Mouse (Mus musculus) lung, postnatal 0 days (tissue): ENCODE measurements around the gene Cox4i1. TPM values are rescaled to one million over a fixed set of nuclear protein-coding genes. Genes with fewer than 3 reads are reported as not detected.

Source experiments
- ATAC-seq: fragments of 200-750 bp; cut with Nextera tagmentation; 2 replicates; pipeline ENCODE4 v1.8.0; 2017; ENCODE audit warnings: moderate library complexity
- DNase-seq: peaks from one replicate; pipeline ENCODE4 v3.0.0-alpha.2; 2016; ENCODE audit warnings: low spot score
- H3K27ac ChIP-seq: fragments of 300-500 bp; sonication (generic); 2 replicates; pipeline ENCODE4 v1.5.1; 2014; ENCODE audit warnings: antibody characterized with exemption, mild to moderate bottlenecking, low read length, mixed read lengths
- H3K27me3 ChIP-seq: fragments of 300-500 bp; sonication (generic); replicated peaks from 2 replicates; pipeline ENCODE4 v1.6.1; 2014; ENCODE audit warnings: low read length, mixed read lengths; ENCODE audit not compliant: insufficient read depth
- H3K36me3 ChIP-seq: fragments of 300-500 bp; sonication (generic); 2 replicates; pipeline ENCODE4 v1.6.1; 2014; ENCODE audit warnings: low read length, mixed read lengths; ENCODE audit not compliant: insufficient read depth
- H3K4me1 ChIP-seq: fragments of 300-500 bp; sonication (generic); 2 replicates; pipeline ENCODE4 v1.6.1; 2014; ENCODE audit warnings: antibody characterized with exemption, low read depth, low read length, mixed read lengths; ENCODE audit not compliant: insufficient read depth
- H3K4me2 ChIP-seq: fragments of 300-500 bp; sonication (generic); replicated peaks from 2 replicates; pipeline ENCODE4 v1.6.1; 2014; ENCODE audit warnings: low read depth, mild to moderate bottlenecking, low read length, moderate library complexity, mixed read lengths
- H3K4me3 ChIP-seq: fragments of 300-500 bp; sonication (generic); 2 replicates; pipeline ENCODE4 v1.5.1; 2014; ENCODE audit warnings: low read depth, low read length
- H3K9ac ChIP-seq: fragments of 300-500 bp; sonication (generic); replicated peaks from 2 replicates; pipeline ENCODE4 v1.6.1; 2014; ENCODE audit warnings: low read depth, mild to moderate bottlenecking
- H3K9me3 ChIP-seq: fragments of 300-500 bp; sonication (generic); 2 replicates; pipeline ENCODE4 v1.6.1; 2016; ENCODE audit warnings: low read length, mixed read lengths
- CTCF ChIP-seq: IDR thresholded peaks from 2 replicates; pipeline ENCODE4 v1.5.1; 2016; ENCODE audit warnings: antibody characterized with exemption, mild to moderate bottlenecking
- EP300 ChIP-seq: IDR thresholded peaks from 2 replicates; pipeline ENCODE4 v1.6.1; 2016; ENCODE audit warnings: antibody characterized with exemption, mild to moderate bottlenecking, control low read depth
- WGBS: fragments of 180-500 bp; shearing (Covaris S2); extraction: QIAGEN DNeasy Blood & Tissue Kit; methylation state at CpG from one replicate; pipeline ENCODE4 v1.1.7; 2014; 5-methylcytosine and 5-hydroxymethylcytosine counted together
- polyA plus RNA-seq: library from polyadenylated mRNA; unstranded; fragments of >200 nt; fragmentation: Nextera tagmentation; extraction: Ambion mirVana; gene quantifications from 2 replicates; pipeline ENCODE4 v1.2.1, GENCODE M21; 2015

Cox4i1 gene
- polyA plus RNA-seq, 1 experiment from 2014 or later = 1,166 TPM

DNA sequence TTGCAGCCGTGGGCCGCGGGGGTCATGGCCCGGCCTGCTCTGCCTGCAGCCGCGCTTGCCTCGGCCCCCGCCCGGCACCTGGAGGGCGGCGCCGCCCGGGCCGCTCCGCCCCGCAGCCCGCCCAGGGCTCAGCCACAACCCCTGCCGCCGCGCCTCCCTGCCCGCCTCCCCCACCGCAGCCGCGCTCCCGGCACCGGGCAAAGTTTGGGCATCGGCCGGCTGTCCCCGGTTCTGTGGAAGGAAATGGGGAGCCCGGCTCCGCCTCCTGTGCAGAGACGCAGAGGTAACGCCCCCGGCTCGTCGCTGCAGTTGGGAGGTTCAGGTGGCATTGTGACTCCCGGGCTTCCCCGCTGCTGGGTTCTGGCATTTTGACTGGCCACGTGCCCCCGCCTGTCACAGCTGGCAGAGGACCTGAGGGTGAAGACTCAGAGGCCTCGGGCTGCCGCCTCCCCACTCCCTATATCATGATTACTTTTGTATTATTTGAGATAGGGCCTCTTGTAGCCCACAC lies 33.6 kb upstream of the Cox4i1 start:
- H3K9me3 ChIP-seq = no peaks in the 10 kb centered on the region
- WGBS = 2% methylated on average over 20 of the region's 42 CpGs
- H3K36me3 ChIP-seq = no peaks in the 10 kb centered on the region
- H3K27ac ChIP-seq = no peak overlapping the region
- TF ChIP-seq EP300 = no peak
- TF ChIP-seq CTCF = no peak
- H3K27me3 ChIP-seq = 0 out of 2 replicates have a peak, but pooled peaks cover 8% of the 10 kb centered on the region
- H3K4me1 ChIP-seq = no peaks in the 10 kb centered on the region
- no peak overlapping the region for H3K9ac ChIP-seq
- peak overlapping the region; percentile 96 for H3K4me2 ChIP-seq
- ATAC-seq (peak; percentile 88), DNase-seq (peak; percentile 78)
- H3K4me3 ChIP-seq = peak overlapping the region; percentile 45

DNA sequence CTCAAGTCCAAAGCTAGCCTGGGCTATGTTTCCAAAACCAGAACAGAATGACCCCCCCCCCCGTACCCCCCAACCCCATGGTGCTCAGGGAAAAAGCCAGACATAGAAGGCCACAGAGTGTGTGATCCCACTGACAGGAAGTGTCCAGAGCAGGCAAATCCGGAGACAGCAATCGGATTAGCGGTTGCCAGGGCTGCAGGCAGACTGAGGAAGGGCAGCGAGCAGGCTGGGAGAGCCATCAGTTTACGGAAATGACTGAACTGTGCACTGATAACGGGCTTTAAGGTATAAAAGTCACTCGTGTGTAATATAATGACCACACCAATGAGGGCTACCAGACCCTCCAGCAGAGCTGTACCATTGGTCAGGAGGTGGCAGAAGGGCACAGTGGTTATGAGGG lies 26.8 kb upstream of the Cox4i1 start:
- Histone ChIP-seq H3K9ac (no peak overlapping the region), H3K4me2 (no peak overlapping the region), H3K4me1 (no peaks in the 10 kb centered on the region), H3K27me3 (no peaks in the 10 kb centered on the region), H3K9me3 (no peaks in the 10 kb centered on the region), H3K36me3 (no peaks in the 10 kb centered on the region), H3K27ac (no peak overlapping the region), H3K4me3 (no peak overlapping the region)
- WGBS = 23% methylated on average over 8 of the region's 8 CpGs
- TF ChIP-seq EP300 = no peak
- TF ChIP-seq CTCF = no peak
- DNase-seq (no peak), ATAC-seq (no peak)

DNA sequence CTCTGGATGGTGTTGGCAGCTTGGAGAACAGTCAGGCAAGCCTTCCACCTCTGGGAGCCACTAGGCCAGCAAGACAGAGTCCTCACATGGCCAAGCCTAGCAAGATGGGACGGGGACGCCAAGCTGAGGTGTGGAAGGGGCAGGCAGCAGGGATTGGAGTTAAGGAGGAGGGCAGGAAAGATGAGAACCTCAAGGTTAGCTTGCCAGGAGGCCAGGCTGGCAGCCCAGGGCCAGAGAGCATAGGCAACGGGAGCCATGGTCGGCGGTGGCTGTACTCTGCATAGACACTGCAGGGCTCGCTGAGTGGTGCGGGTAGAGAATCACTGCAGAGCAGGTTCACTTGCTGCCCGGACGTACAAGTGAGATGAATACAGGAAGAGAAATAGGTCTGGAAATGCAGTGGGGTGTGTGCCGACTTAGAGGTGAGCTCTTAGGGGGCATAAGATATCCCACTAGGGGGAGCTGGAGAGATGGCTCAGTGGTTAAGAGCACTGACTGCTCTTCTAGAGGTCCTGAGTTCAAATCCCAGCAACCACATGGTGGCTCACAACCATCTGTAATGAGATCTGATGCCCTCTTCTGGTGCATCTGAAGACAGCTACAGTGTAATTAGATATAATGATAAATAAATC lies 25.9 kb upstream of the Cox4i1 start:
- ATAC-seq = no peak
- Histone ChIP-seq H3K4me2 (no peak overlapping the region), H3K9ac (no peak overlapping the region), H3K27me3 (no peaks in the 10 kb centered on the region), H3K4me1 (no peaks in the 10 kb centered on the region), H3K9me3 (no peaks in the 10 kb centered on the region), H3K27ac (no peak overlapping the region), H3K36me3 (no peaks in the 10 kb centered on the region), H3K4me3 (no peak overlapping the region)
- DNase-seq = no peak
- peak; percentile 22; the same call in 1 of the 2 replicates for TF ChIP-seq CTCF
- TF ChIP-seq EP300 = no peak
- WGBS = 66% methylated on average over 10 of the region's 10 CpGs

DNA sequence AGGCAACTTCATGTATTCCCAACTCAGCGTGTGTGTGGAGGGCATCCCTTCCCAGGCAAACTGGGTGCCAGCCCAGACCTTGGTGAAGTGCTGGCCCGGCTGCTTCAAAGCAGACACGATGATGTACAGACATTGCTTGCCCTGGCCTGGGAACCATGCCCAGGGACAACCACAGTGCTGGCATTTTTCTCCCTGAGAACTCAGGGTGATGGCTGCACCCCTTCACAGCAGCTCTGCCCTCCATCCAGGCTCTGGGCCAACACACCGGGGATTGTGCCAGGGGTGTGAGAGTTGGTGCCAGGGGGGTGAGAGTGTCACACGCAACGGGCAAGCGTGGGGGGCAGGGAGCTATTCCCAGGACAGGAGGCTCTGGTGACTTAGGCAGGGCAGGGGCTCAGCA lies 23.4 kb upstream of the Cox4i1 start:
- H3K9me3 ChIP-seq = no peaks in the 10 kb centered on the region
- H3K4me3 ChIP-seq = no peak overlapping the region
- no peak overlapping the region for H3K9ac ChIP-seq
- no peaks in the 10 kb centered on the region for H3K27me3 ChIP-seq
- no peak overlapping the region for H3K27ac ChIP-seq
- DNase-seq (no peak), ATAC-seq (peak; percentile 12; the same call in 1 of the 2 replicates)
- H3K4me2 ChIP-seq = no peak overlapping the region
- 51% methylated on average over 7 of the region's 7 CpGs for WGBS
- H3K36me3 ChIP-seq = no peaks in the 10 kb centered on the region
- no peaks in the 10 kb centered on the region for H3K4me1 ChIP-seq
- no peak for TF ChIP-seq EP300
- no peak for TF ChIP-seq CTCF

DNA sequence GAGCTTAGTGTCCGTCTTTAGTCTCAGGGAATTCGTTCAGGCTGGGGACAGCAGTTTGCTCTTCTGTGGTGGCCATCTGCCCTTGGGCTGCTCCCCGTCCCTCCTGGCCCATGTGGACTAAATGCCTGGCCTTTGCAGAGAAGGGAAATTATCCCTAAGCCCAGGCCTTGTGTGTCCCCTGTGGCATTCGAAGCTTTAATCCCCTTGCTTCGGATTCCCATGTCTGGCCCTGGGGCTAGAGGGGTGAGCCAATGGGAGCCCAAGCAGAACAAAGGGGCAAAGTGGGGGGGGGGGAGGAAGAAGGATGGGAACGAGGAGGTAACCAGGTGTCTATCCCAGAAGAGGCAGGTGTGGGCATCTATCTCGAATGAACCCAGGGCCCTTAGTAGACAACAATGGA lies 20.5 kb upstream of the Cox4i1 start, which contains the start of gene 1190005I06Rik:
Gene 1190005I06Rik, minus strand, starts transcription at position 101 of the 400 bp plus-strand sequence.
- TF ChIP-seq EP300 = no peak
- TF ChIP-seq CTCF = no peak
- H3K4me1 ChIP-seq = no peaks in the 10 kb centered on the region
- WGBS = 61% methylated on average over 6 of the region's 7 CpGs
- H3K27ac ChIP-seq = no peak within 1 kb of the TSS
- DNase-seq (no peak), ATAC-seq (no peak)
- no peaks in the 10 kb centered on the region for H3K27me3 ChIP-seq
- H3K4me3 ChIP-seq = no peak within 1 kb of the TSS
- no peaks in the 10 kb centered on the region for H3K9me3 ChIP-seq
- H3K36me3 ChIP-seq = no peaks in the 10 kb centered on the region
- no peak within 1 kb of the TSS for H3K9ac ChIP-seq
- no peak within 1 kb of the TSS for H3K4me2 ChIP-seq

DNA sequence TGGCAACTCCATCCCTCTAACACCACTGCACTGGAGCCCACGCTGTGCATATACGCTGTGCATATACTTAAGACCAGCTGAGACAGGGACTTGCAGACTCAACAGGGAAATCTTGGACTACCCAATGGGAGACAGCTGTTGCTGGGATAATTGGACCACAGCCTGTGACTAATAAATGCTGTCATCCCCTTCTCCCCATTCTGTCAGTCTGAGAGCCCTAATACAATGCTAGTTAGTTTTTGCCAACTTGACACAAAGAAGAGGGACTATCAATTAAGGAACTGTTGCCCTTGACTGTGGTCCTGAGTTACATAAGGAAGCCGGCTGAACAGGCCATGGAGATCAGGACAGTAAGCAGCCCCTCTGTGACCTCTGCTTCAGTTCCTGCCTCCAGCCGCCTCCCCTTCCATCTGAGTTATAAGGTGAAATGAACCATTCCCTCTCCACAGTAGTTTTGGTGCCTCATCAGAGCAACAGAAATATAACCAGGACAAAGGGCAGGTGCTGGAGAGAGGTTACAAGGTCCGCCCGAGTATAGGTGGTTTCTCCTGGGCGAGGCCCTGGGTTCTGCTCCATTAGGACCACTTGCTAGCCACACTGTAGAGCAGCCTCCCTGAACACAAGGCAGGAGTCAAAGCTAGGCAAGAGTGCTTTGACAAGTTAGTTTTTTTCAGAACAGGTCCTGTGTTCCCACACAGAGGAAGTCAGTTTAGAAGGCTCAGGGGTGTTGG lies 11.5 kb upstream of the Cox4i1 start:
- 88% methylated on average over 7 of the region's 7 CpGs for WGBS
- Histone ChIP-seq H3K9ac (no peak overlapping the region), H3K4me2 (no peak overlapping the region), H3K4me1 (no peaks in the 10 kb centered on the region), H3K36me3 (peaks cover 9% of the 10 kb centered on the region; the same call in 1 of the 2 replicates), H3K27me3 (no peaks in the 10 kb centered on the region), H3K4me3 (no peak overlapping the region), H3K27ac (no peak overlapping the region), H3K9me3 (no peaks in the 10 kb centered on the region)
- ATAC-seq (no peak), DNase-seq (no peak)
- no peak for TF ChIP-seq CTCF
- TF ChIP-seq EP300 = no peak
